In the genomic region with DNA sequence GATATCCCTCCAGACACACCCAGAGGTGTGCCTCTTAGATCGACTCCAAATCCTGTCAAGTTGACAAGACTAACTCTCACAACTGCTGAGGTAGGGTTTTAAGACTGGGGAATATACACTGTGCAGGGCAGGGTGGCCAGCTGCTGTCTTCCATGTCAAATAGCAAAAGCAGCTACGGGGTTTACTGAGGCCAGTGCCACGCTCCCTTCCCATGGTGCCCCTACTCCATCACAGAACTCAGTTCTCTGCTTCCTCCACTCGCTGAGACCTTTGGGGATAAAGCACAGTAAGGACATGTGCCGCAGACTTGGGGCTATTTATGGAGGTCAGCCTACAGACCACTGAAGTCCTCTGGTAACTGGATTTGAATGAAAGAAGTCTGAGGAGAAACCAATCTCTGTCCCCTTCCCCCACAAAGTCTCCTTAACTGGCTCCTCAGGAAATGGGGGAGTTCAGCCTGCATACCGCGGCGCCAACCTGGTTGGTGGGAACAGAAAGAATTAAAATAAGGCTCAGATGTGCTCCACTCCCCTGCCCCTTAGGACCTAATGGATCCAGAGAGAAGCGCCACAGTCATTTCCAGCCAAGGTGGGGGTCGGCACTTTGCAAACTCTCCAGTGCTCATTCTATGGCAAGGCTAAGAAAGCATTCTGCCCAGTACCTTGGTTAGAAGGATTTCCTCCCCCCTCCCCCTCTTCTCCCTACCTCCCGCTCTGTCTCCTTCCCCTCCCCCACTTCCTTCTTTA, we compare ENCODE assay signal across 9 mouse cellular contexts.
DNase-seq lines count a peak whose midpoint lies in the region; ATAC-seq and TF ChIP-seq lines count a peak whose summit lies in the region.
"Had no signal": no experiment of that assay in that cellular context is flagged by ENCODE, and none has a peak within 500 bp of the region (broad histone marks: within the 10 kb centered on the region; RNA-seq: fewer than 3 reads in every experiment).

No protein-coding gene starts in this region.

- peak overlapping the region; percentile 34 for H3K9ac ChIP-seq in lung, embryonic 14.5 days
- no peak overlapping the region for H3K9ac ChIP-seq in forebrain, embryonic 12.5 days
- no peak overlapping the region for H3K9ac ChIP-seq in limb, embryonic 12.5 days (replicated peaks)
- no peak overlapping the region for H3K9ac ChIP-seq in neural tube, embryonic 12.5 days

- no peak; the same call in 1 of the 2 replicates for ATAC-seq in lung, embryonic 14.5 days (ENCODE audit: insufficient read depth)
- no peak for ATAC-seq in forebrain, embryonic 12.5 days (ENCODE audit: low FRiP score)
- ATAC-seq in limb, embryonic 12.5 days (ENCODE audit: insufficient number of reproducible peaks, insufficient read depth, low FRiP score, low TSS enrichment, low read depth) = peak; percentile 63
- ATAC-seq in neural tube, embryonic 12.5 days (ENCODE audit: low FRiP score, low read depth) = no peak
- ATAC-seq in frontal cortex, adult (ENCODE audit: low TSS enrichment) = no peak

- no peak for TF ChIP-seq CTCF in lung, embryonic 14.5 days (IDR thresholded peaks at IDR 0.05; ENCODE audit: low read depth)

- peak overlapping the region; percentile 59 for H3K4me2 ChIP-seq in lung, embryonic 14.5 days
- H3K4me2 ChIP-seq in forebrain, embryonic 12.5 days = peak overlapping the region; percentile 40
- peak overlapping the region; percentile 62 for H3K4me2 ChIP-seq in limb, embryonic 12.5 days
- H3K4me2 ChIP-seq in neural tube, embryonic 12.5 days (replicated peaks) = peak overlapping the region; percentile 48

- no peak overlapping the region for H3K27ac ChIP-seq in lung, embryonic 14.5 days (ENCODE audit: low read depth)
- no peak overlapping the region for H3K27ac ChIP-seq in forebrain, embryonic 12.5 days
- peak overlapping the region; percentile 69 for H3K27ac ChIP-seq in limb, embryonic 12.5 days
- H3K27ac ChIP-seq in neural tube, embryonic 12.5 days = no peak overlapping the region
- H3K27ac ChIP-seq: left cerebral cortex, adult 2 months had no signal

- WGBS in lung, embryonic 14.5 days = 13% methylated on average over 11 of the region's 11 CpGs
- 14% methylated on average over 11 of the region's 11 CpGs for WGBS in forebrain, embryonic 12.5 days
- 9% methylated on average over 11 of the region's 11 CpGs for WGBS in limb, embryonic 12.5 days
- WGBS in neural tube, embryonic 12.5 days = 23% methylated on average over 11 of the region's 11 CpGs

- peak overlapping the region; percentile 19 for H3K4me3 ChIP-seq in lung, embryonic 14.5 days (ENCODE audit: low read depth, low read length)
- no peak overlapping the region for H3K4me3 ChIP-seq in forebrain, embryonic 12.5 days (replicated peaks)
- H3K4me3 ChIP-seq in limb, embryonic 12.5 days (replicated peaks) = peak overlapping the region; percentile 33
- H3K4me3 ChIP-seq in neural tube, embryonic 12.5 days = no peak overlapping the region
- H3K4me3 ChIP-seq: left cerebral cortex, adult 2 months had no signal

- no peaks in the 10 kb centered on the region for H3K36me3 ChIP-seq in lung, embryonic 14.5 days (ENCODE audit: insufficient read depth)
- H3K36me3 ChIP-seq in forebrain, embryonic 12.5 days (replicated peaks) = no peaks in the 10 kb centered on the region
- no peaks in the 10 kb centered on the region for H3K36me3 ChIP-seq in limb, embryonic 12.5 days
- no peaks in the 10 kb centered on the region for H3K36me3 ChIP-seq in neural tube, embryonic 12.5 days

- DNase-seq in lung, embryonic 14.5 days = peak; percentile 26
- DNase-seq in lung, postnatal 14 days = no peak
- DNase-seq in urinary bladder, adult 2 months (ENCODE audit: low spot score) = no peak
- no peak for DNase-seq in right cerebral cortex, postnatal 10 days (ENCODE audit: low spot score in 2 of 2)

- H3K4me1 ChIP-seq in lung, embryonic 14.5 days (ENCODE audit: insufficient read depth) = peaks cover 6% of the 10 kb centered on the region; the same call in 1 of the 2 replicates
- H3K4me1 ChIP-seq in forebrain, embryonic 12.5 days = peaks cover 6% of the 10 kb centered on the region
- peaks cover 13% of the 10 kb centered on the region for H3K4me1 ChIP-seq in limb, embryonic 12.5 days (replicated peaks)
- H3K4me1 ChIP-seq in neural tube, embryonic 12.5 days = no peaks in the 10 kb centered on the region

- H3K9me3 ChIP-seq in lung, embryonic 14.5 days (ENCODE audit: low read depth, low read length) = no peaks in the 10 kb centered on the region
- H3K9me3 ChIP-seq in forebrain, embryonic 12.5 days = no peaks in the 10 kb centered on the region
- no peaks in the 10 kb centered on the region for H3K9me3 ChIP-seq in limb, embryonic 12.5 days
- H3K9me3 ChIP-seq in neural tube, embryonic 12.5 days = no peaks in the 10 kb centered on the region

- H3K27me3 ChIP-seq in lung, embryonic 14.5 days (ENCODE audit: insufficient read depth, low read length) = no peaks in the 10 kb centered on the region
- peaks cover 17% of the 10 kb centered on the region for H3K27me3 ChIP-seq in forebrain, embryonic 12.5 days
- H3K27me3 ChIP-seq in limb, embryonic 12.5 days = no peaks in the 10 kb centered on the region
- no peaks in the 10 kb centered on the region for H3K27me3 ChIP-seq in neural tube, embryonic 12.5 days (replicated peaks)

Comparison
In these comparisons a context has a peak if more than half of its experiments do, and no peak if none do; other contexts are left out.
1. H3K4me3 ChIP-seq: peak in lung, embryonic 14.5 days (single experiment) and limb, embryonic 12.5 days (single experiment); none in forebrain, embryonic 12.5 days (single experiment) and neural tube, embryonic 12.5 days (single experiment).
2. Peak in every context shown above with its lines, with median percentiles within 50 percentile points of each other: H3K4me2 ChIP-seq.